Mouse (Mus musculus): ENCODE measurements around the gene Gm8126. TPM values are rescaled to one million over a fixed set of nuclear protein-coding genes. Genes with fewer than 3 reads are reported as not detected.
"Not testable (repeated sequence)": the region's sequence is repeated elsewhere in the genome, so short reads cannot be mapped to it uniquely, and the experiment has no call there.

Gm8126 gene
- polyA plus RNA-seq (2014; fragmentation: Nextera tagmentation; extraction: Ambion mirVana), result not detected in 2 replicates

DNA sequence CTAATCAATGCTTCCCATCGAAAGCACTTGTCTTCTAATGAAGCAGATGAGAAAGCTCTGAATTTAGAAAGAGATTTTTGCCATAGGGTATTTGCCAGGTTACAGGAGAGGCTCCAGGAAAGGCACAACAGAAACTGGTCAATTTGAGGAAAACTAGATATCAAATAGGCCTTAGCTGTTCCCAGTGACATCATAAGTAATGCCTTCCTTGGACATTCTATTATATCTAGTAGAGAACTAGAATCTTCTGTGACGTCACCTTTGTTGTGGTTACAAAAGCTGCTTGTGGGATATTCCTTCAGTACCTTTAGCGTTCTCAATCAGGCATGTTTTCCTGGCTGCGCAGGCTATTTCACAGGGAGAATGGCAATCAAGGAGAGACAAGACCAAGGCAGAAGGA is at the start of gene Gm8126:
Gene Gm8126 (plus strand): TSS at position 301 of the 400 bp plus-strand sequence.
- not testable (repeated sequence) for H3K4me2 ChIP-seq (ENCODE audit: low read depth, low read length); ATAC-seq (ENCODE audit: low read depth); H3K27me3 ChIP-seq (replicated peaks; ENCODE audit: control insufficient read depth, insufficient read depth, low read length); H3K36me3 ChIP-seq (ENCODE audit: control insufficient read depth, insufficient read depth, low read length); H3K9me3 ChIP-seq (ENCODE audit: control insufficient read depth, low read length); DNase-seq (ENCODE audit: low spot score); H3K4me3 ChIP-seq (ENCODE audit: low read depth, low read length); H3K9ac ChIP-seq (ENCODE audit: low read depth, low read length); H3K27ac ChIP-seq (replicated peaks; ENCODE audit: low read depth, low read length); H3K4me1 ChIP-seq (ENCODE audit: control insufficient read depth, insufficient read depth, low read length)
- WGBS, result 90% methylated on average over 2 of the region's 4 CpGs

DNA sequence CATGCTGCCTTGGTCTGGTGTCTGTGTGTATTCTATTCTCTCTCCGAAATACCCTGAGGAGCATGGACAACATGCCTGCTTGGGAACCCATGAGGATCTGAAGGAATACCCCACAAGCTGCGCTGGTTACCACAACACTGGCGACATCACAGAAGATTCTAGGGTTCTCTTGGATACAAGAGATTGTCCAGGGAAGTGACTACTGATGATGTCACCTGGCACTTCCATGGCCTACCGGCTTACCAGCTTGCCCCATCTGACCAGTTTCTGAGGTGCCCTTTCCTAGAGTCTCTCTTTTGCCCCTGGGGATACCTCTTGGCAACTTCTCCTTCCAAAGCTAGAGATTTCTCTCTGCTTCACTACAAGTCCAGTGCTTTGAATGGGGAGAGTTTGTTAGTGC is 23.2 kb upstream of the Gm8126 start, which contains the start of gene Gm8122:
Gene Gm8122 (minus strand): TSS at position 101 of the 400 bp plus-strand sequence.
- H3K4me1 ChIP-seq (ENCODE audit: control insufficient read depth, insufficient read depth, low read length); H3K36me3 ChIP-seq (ENCODE audit: control insufficient read depth, insufficient read depth, low read length); DNase-seq (ENCODE audit: low spot score); H3K27me3 ChIP-seq (replicated peaks; ENCODE audit: control insufficient read depth, insufficient read depth, low read length); H3K9ac ChIP-seq (ENCODE audit: low read depth, low read length); H3K4me3 ChIP-seq (ENCODE audit: low read depth, low read length); H3K9me3 ChIP-seq (ENCODE audit: control insufficient read depth, low read length); H3K27ac ChIP-seq (replicated peaks; ENCODE audit: low read depth, low read length); ATAC-seq (ENCODE audit: low read depth); H3K4me2 ChIP-seq (ENCODE audit: low read depth, low read length): not testable (repeated sequence)
- WGBS, result 80% methylated on average over 3 of the region's 4 CpGs

DNA sequence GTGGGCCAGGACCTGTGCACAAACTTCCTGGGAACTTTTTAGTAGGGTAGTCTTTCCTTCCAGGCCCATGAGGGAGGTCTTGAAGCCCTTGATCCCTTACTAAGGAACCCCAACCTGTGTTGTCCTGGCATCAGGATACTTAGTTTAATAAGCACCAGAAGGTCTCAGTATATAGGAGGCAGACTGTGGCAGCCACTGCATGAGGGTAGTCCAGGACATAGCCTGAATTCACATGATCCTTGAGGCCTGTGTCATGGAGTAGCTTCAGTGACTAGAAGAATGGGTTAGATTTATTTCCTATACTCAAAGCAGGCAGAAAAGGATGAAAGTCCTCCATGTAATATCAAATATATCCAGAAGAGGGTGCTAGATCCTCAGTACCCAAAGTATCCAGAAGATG is 20.7 kb upstream of the Gm8126 start:
- not testable (repeated sequence) for ATAC-seq (ENCODE audit: low read depth); H3K9me3 ChIP-seq (ENCODE audit: control insufficient read depth, low read length); DNase-seq (ENCODE audit: low spot score); H3K4me1 ChIP-seq (ENCODE audit: control insufficient read depth, insufficient read depth, low read length); H3K27me3 ChIP-seq (replicated peaks; ENCODE audit: control insufficient read depth, insufficient read depth, low read length); H3K36me3 ChIP-seq (ENCODE audit: control insufficient read depth, insufficient read depth, low read length); H3K27ac ChIP-seq (replicated peaks; ENCODE audit: low read depth, low read length); H3K4me3 ChIP-seq (ENCODE audit: low read depth, low read length); H3K4me2 ChIP-seq (ENCODE audit: low read depth, low read length); H3K9ac ChIP-seq (ENCODE audit: low read depth, low read length)

DNA sequence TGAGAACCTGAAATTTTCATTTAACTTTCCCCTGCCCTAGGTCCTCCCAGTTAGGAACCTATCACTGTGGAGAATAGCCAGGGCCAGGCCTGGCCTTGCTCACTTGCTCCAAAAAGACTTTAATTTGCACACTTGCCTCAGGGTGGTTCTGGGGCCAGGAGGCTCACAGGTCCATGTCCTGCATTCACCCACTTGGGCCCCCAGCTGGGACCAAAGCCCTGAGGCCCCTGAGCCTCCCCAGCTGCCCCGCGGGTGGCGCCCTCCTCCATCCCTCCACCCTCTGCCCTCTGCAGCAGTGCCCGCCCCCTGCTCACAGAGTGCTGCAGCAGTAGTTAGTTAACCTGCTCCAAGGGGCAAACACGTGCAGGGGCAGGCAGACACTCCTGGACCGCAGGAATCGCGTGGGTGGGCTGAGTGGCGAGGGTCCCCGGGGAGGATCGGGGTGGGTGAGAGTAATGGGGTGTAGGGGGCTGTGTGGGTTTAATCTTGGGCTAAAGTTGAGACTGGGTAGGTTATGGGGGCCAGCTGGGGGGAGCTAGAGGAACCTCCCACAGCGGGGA is 8.8 kb upstream of the Gm8126 start:
- H3K27me3 ChIP-seq (replicated peaks; ENCODE audit: control insufficient read depth, insufficient read depth, low read length); H3K9me3 ChIP-seq (ENCODE audit: control insufficient read depth, low read length); H3K27ac ChIP-seq (replicated peaks; ENCODE audit: low read depth, low read length); H3K36me3 ChIP-seq (ENCODE audit: control insufficient read depth, insufficient read depth, low read length); H3K4me2 ChIP-seq (ENCODE audit: low read depth, low read length); H3K4me3 ChIP-seq (ENCODE audit: low read depth, low read length); DNase-seq (ENCODE audit: low spot score); H3K4me1 ChIP-seq (ENCODE audit: control insufficient read depth, insufficient read depth, low read length); ATAC-seq (ENCODE audit: low read depth); H3K9ac ChIP-seq (ENCODE audit: low read depth, low read length): not testable (repeated sequence)
- WGBS, result 17% methylated on average over 9 of the region's 12 CpGs

DNA sequence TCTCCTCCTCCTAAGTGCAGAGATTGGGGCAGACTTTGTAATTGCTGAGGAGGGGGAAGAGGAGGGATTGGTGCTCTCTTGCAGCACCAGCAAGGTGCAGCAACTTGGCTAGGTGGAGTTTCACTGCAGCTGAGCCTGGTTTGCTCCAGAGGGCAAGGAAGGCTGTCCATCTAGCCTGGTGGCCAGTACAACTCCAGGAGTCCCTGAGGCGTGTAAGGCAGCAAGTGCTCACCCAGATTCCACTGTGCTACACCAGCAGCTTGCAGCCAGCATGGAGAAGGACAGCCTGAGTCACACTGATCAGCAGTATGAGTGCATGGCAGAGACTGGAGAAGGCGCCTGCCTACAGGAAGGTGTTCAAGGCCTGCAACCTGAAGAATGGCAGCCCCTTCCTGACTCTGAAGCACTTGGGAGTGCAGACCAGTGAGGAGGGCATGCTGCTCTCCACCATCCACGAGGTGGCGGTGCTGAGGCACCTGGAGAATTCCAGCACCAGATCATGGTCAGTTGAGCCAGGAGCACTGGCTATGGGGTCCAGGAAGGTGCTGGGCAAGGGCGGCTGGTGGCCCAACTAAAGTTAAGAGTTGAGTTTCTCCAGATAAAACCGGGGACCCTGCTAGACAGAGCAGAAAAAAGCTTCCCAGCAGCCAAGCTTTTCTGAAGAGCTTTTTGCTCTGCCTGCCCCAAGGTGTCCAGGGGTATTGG is 7.7 kb upstream of the Gm8126 start:
- not testable (repeated sequence) for DNase-seq (ENCODE audit: low spot score); H3K9me3 ChIP-seq (ENCODE audit: control insufficient read depth, low read length); H3K4me3 ChIP-seq (ENCODE audit: low read depth, low read length); ATAC-seq (ENCODE audit: low read depth); H3K27me3 ChIP-seq (replicated peaks; ENCODE audit: control insufficient read depth, insufficient read depth, low read length); H3K4me1 ChIP-seq (ENCODE audit: control insufficient read depth, insufficient read depth, low read length); H3K4me2 ChIP-seq (ENCODE audit: low read depth, low read length); H3K36me3 ChIP-seq (ENCODE audit: control insufficient read depth, insufficient read depth, low read length); H3K9ac ChIP-seq (ENCODE audit: low read depth, low read length); H3K27ac ChIP-seq (replicated peaks; ENCODE audit: low read depth, low read length)
- 37% methylated on average over 5 of the region's 6 CpGs for WGBS

DNA sequence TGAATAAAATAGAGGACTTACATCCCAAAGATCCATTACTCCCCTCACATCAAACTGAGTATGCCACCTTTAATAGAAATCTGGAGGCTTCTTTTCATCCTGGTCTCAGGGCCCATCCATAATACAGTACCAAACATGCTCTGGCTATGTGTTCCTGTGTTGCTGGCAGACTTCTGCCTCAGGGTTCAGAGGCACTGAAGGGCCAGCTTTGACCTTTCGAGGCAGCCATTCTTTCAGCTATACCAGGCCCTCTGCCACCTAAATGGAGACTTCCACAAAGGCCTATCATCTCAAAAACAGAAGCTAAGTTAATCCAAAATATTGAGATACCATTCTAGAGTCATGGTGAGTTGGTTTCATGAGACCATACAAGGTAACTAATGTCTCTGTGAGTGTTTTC is 1.9 kb upstream of the Gm8126 start:
- not testable (repeated sequence) for ATAC-seq (ENCODE audit: low read depth); H3K9me3 ChIP-seq (ENCODE audit: control insufficient read depth, low read length); H3K27me3 ChIP-seq (replicated peaks; ENCODE audit: control insufficient read depth, insufficient read depth, low read length); H3K27ac ChIP-seq (replicated peaks; ENCODE audit: low read depth, low read length); H3K4me3 ChIP-seq (ENCODE audit: low read depth, low read length); H3K4me1 ChIP-seq (ENCODE audit: control insufficient read depth, insufficient read depth, low read length); DNase-seq (ENCODE audit: low spot score); H3K9ac ChIP-seq (ENCODE audit: low read depth, low read length); H3K36me3 ChIP-seq (ENCODE audit: control insufficient read depth, insufficient read depth, low read length); H3K4me2 ChIP-seq (ENCODE audit: low read depth, low read length)
- 78% methylated on average over 1 of the region's 1 CpGs for WGBS

DNA sequence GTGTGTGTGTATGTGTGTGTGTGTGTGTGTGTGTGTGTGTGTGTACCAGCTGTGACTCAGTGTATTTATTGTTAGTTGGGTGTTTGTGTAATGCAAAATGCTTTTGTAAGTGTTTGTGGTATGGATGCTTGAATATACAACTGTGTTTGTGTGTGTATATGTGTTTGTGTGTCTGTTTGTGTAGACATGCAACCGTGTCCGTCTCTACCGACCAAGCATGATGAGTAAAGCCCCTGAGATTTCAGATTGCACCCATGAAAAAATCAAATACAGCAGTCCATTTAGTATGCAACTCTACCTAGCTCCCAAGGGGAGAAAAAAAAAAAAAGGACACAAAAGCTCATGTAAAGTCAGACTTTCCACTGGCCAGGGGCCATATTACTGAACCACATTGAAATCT is 5.0 kb downstream of the Gm8126 start:
- 93% methylated on average over 3 of the region's 3 CpGs for WGBS
- H3K36me3 ChIP-seq (ENCODE audit: control insufficient read depth, insufficient read depth, low read length); H3K27me3 ChIP-seq (replicated peaks; ENCODE audit: control insufficient read depth, insufficient read depth, low read length); H3K4me1 ChIP-seq (ENCODE audit: control insufficient read depth, insufficient read depth, low read length); H3K4me2 ChIP-seq (ENCODE audit: low read depth, low read length); ATAC-seq (ENCODE audit: low read depth); H3K9me3 ChIP-seq (ENCODE audit: control insufficient read depth, low read length); H3K9ac ChIP-seq (ENCODE audit: low read depth, low read length); H3K4me3 ChIP-seq (ENCODE audit: low read depth, low read length); DNase-seq (ENCODE audit: low spot score); H3K27ac ChIP-seq (replicated peaks; ENCODE audit: low read depth, low read length): not testable (repeated sequence)

DNA sequence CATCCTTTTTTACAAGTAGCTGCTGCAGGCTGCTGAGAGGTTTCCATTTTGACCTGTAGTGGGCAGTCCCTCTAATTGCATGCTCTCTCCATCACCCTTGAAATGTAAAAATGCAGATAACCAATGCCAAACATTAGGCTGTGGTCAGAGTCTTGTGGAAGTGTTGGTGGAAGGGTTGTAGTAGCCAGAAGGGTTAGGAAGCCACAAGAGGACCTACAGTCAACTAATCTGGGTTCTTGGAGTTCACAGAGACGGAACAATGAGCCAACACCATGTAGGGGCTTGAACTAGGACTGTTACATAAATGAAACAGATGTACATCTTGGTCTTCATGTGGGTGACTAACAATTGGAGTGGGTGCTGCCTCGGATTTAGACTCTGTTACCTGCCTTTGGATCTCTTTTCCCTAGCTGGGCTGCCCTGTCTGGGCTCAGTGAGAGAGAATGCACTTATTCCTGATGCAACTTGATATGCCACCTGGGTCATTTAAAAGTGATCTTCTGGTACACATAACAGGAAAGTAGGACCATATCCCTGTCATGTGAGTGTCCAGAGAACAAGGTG is 10.2 kb downstream of the Gm8126 start:
- not testable (repeated sequence) for H3K4me2 ChIP-seq (ENCODE audit: low read depth, low read length); H3K9ac ChIP-seq (ENCODE audit: low read depth, low read length); H3K9me3 ChIP-seq (ENCODE audit: control insufficient read depth, low read length); ATAC-seq (ENCODE audit: low read depth); DNase-seq (ENCODE audit: low spot score); H3K4me3 ChIP-seq (ENCODE audit: low read depth, low read length); H3K36me3 ChIP-seq (ENCODE audit: control insufficient read depth, insufficient read depth, low read length); H3K27me3 ChIP-seq (replicated peaks; ENCODE audit: control insufficient read depth, insufficient read depth, low read length); H3K27ac ChIP-seq (replicated peaks; ENCODE audit: low read depth, low read length); H3K4me1 ChIP-seq (ENCODE audit: control insufficient read depth, insufficient read depth, low read length)
- 59% methylated on average over 2 of the region's 2 CpGs for WGBS

DNA sequence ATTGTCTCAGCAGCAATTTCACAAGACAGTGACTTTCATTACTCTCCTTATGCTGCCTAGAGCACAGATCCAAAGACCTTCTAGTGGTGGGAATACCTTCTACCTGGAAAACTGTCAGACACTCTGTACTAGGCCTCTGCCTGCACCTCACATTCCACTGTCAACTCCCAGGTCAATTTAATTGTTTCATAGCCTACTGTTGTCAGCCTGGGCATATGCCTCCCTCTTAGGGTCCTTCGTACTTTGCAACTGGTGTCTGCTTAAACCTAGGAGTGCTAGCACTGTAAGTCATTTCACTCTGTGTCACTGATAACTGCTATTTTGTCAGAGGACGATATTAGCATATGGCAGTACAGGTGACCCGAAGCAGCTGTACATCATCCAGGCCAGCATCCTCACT is 10.8 kb downstream of the Gm8126 start:
- H3K4me3 ChIP-seq (ENCODE audit: low read depth, low read length); ATAC-seq (ENCODE audit: low read depth); H3K27ac ChIP-seq (replicated peaks; ENCODE audit: low read depth, low read length); H3K4me1 ChIP-seq (ENCODE audit: control insufficient read depth, insufficient read depth, low read length); H3K9ac ChIP-seq (ENCODE audit: low read depth, low read length); DNase-seq (ENCODE audit: low spot score); H3K9me3 ChIP-seq (ENCODE audit: control insufficient read depth, low read length); H3K36me3 ChIP-seq (ENCODE audit: control insufficient read depth, insufficient read depth, low read length); H3K27me3 ChIP-seq (replicated peaks; ENCODE audit: control insufficient read depth, insufficient read depth, low read length); H3K4me2 ChIP-seq (ENCODE audit: low read depth, low read length): not testable (repeated sequence)
- 81% methylated on average over 3 of the region's 3 CpGs for WGBS

Measured in embryonic facial prominence, embryonic 14.5 days (tissue).